12 mouse cellular contexts compared by ENCODE assay signal in the genomic region with DNA sequence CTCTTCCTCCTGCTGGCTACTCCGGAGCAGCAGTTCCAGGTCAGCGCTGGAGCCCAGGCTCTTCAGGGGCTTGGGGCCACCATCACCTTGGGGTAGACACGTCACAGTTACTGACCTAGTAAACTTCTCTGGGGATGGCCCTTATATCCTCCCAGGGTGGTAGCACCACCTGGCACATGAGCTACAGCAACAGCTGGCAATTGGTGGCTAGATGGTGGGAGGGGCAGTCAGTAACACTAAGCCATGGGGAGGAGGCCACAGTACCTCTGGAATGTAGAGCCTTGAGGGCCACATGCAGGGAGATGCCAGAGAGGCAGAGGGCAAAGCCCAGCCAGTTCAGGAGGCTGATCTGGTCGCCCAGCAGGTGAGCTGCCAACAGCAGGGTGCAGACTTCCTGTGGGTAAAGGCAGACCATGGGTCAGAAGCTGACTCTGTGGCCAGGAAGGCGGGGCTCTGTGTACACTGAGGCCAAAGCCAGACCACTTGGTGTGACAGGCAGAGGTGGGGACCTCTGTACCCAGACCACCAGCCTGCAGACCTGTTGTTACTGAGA. TPM values are rescaled to one million over a fixed set of nuclear protein-coding genes. Genes with fewer than 3 reads are reported as not detected.
"Had no signal": no experiment of that assay in that cellular context is flagged by ENCODE, and none has a peak within 500 bp of the region (broad histone marks: within the 10 kb centered on the region; RNA-seq: fewer than 3 reads in every experiment).

No protein-coding gene starts in this region.

- ATAC-seq: intestine, embryonic 15.5 days; liver, postnatal 0 days; midbrain, embryonic 16.5 days had no signal

- H3K4me1 ChIP-seq: liver, embryonic 13.5 days had no signal

- H3K9me3 ChIP-seq: intestine, embryonic 15.5 days; liver, embryonic 13.5 days; lung, embryonic 15.5 days; midbrain, embryonic 12.5 days; stomach, embryonic 15.5 days had no signal

- H3K9ac ChIP-seq: intestine, embryonic 15.5 days; liver, embryonic 13.5 days; liver, postnatal 0 days; lung, embryonic 15.5 days; midbrain, embryonic 12.5 days; stomach, embryonic 15.5 days had no signal

- H3K27ac ChIP-seq: intestine, embryonic 15.5 days; layer of hippocampus, adult 2 months; liver, embryonic 13.5 days; lung, embryonic 15.5 days; midbrain, embryonic 12.5 days; stomach, embryonic 15.5 days had no signal

- H3K4me3 ChIP-seq: intestine, embryonic 15.5 days; layer of hippocampus, adult 2 months; liver, embryonic 13.5 days; lung, embryonic 15.5 days; midbrain, embryonic 12.5 days; stomach, embryonic 15.5 days had no signal

- H3K4me2 ChIP-seq: intestine, embryonic 15.5 days; liver, embryonic 13.5 days; lung, embryonic 15.5 days; midbrain, embryonic 12.5 days; stomach, embryonic 15.5 days had no signal

- H3K27me3 ChIP-seq: intestine, embryonic 15.5 days; liver, embryonic 13.5 days; lung, embryonic 15.5 days; stomach, embryonic 15.5 days had no signal

- DNase-seq: liver; liver, embryonic 13.5 days; liver, postnatal 0 days; right cerebral cortex, postnatal 14 days; thymus, postnatal 4 days had no signal

RNA-seq across cellular contexts. Expression of gene Cdh22, which starts 42.6 kb away (rescaled TPM):
- total RNA-seq: megakaryocyte-erythroid progenitor cell, adult 5-6 weeks had no signal
- polyA plus RNA-seq: liver, embryonic 13.5 days; liver, postnatal 0 days had no signal
